Mouse (Mus musculus) c-Kit-positive CD71-negative TER-119-negative erythroid progenitor cells, embryonic 14.5 days (primary cell): ENCODE data around the gene Sri.
A peak's percentile ranks its signal among the peaks of the same experiment; 100 is the strongest.
"Not testable (repeated sequence)": the region's sequence is repeated elsewhere in the genome, so short reads cannot be mapped to it uniquely, and the experiment has no call there.

Experiments used
- DNase-seq: peaks from one replicate; pipeline ENCODE4 v3.0.0-alpha.2; 2013; ENCODE audit warnings: low read depth

The Sri gene

DNA sequence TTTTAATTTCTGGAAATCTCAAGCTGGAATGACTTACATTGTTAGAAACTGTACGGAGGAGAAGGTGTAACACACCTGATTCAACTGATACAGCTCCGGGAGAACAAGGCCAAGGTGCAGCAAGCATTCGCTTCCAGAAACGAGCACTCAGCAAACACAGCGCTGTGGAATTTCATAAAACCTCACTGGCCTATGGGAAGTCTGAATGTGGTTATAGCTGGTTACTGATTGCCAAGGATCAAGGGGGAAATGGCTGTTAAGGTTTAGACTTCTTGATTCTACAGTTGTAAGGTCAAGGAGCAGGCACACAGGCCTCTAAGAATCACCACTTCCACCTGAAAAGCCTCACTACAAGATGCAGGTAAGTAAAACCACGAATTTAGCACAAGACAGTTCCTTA is at the start of gene Sri:
Gene Sri (plus strand): TSS at position 224 of the 400 bp plus-strand sequence.
- DNase-seq = no peak

DNA sequence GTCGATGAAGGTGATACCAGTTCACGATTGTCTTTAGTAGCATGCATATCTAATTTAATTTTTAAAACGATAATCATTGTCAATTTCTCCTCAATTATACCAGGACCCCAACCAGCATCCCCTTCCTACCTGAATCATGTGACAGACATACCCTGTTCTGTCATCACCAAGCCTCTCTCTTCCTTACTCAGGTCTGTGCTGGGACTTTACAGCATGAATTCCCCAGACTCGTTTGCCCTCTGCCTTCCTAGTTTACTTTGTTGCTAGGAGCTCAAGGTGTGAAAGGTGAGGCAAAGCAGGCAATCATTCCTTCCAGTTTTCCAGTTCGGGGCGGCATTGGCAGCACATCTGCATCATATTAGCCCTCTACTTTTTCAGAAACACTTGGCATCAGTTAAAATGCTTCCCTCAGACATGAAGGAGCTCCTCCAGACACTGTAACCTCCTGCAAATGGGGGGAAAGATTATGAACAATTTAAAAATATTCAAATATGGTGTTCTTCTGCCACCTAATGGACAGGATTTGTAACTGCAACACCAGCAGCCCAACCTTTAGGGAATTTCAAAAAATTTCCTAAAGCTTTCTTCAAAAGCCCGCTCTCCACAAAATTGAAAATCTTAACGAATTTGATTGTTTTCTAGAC is 49.4 kb upstream of the Sri start:
- no peak for DNase-seq

DNA sequence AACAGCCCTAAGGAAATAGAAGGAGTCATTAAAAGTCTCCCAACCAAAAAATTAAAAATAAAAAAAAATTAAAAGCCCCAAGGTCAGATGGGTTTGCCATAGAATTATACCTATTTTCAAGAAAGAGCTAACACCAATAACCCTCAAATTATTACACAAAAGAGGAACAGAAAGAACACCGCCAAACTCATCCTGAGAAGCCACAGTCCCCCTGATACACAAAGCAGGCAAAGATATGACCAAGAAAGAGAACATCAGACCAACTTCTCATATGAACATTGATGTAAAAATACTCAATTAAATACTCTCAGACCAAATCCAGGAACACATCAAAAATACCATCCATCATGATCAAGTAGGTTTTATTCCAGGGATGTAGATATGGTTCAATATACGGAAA is 48.8 kb upstream of the Sri start:
- DNase-seq = no peak

DNA sequence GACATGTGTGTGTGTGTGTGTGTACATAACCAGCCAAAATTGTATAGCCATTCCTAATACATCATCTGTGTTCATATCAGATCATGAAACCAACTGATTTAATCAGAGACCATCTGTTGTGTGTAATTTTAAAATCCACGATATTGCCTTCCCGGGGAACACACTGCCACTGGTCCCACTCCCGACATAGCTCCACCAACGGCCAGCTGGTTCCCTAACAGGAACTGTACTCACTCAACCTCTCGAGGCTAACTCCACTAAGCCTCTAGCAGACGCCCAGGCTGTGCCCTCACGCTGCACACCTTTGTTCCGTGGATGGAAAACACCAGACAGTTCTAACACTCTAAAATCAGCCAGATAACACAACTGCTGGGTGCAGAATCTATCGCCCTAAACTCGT is 45.4 kb upstream of the Sri start:
- no peak for DNase-seq

DNA sequence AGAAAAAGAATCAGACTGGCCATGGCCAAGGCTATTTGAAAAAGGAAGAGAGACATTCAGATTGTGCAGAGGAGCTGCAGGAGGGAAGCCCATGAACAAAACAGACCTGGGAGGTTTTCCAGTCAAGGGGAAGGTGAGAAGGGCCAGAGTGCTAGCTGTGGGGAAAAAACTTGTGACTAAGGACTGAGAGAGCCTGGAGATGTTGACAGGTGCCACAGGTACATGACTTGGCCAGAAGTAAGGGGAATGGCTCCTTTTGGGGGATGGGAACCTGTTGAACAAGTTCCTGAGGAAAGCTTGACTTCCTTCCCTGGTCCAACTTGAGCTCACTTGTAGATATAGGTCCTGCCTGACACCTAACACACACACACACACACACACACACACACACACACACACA is 43.1 kb upstream of the Sri start:
- no peak for DNase-seq

DNA sequence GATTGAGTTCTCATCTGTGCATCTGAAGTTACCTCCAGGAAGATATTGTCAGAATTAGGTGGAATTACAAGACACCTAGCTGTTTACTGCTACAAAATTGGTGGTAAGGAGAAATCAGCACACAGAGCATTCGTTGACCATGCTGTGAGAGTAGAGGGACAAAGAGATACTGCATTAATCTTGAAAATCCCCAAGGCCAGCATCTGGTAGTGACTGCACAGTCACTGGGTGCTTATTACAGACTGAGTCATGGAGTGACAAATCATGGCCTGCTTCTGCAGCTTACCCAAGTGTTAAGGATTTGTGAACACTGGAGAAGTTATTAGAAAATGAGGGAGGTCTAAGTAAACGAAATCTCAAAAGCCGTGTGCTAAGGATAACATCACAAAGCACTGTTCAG is 32.6 kb upstream of the Sri start:
- DNase-seq = no peak

DNA sequence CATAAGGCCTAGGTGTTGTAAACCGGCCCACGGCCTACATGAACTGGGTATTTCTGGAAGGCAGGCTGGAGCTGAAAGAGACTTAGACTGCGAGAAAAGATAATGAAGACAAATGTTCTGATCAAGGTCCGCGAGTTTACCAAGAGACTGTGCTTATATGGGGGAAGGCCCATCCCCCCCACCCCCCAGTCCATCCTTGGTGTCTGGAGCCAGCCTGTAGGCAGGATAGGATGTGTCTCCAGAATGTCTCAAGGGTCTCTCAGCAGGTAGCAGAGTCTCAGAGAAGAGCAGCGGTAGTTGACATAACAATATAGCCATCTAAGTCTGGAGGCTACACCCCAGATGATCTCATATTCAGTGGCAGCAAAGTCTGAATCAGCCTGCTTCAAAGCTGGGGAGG is 11.3 kb upstream of the Sri start:
- DNase-seq = not testable (repeated sequence)

DNA sequence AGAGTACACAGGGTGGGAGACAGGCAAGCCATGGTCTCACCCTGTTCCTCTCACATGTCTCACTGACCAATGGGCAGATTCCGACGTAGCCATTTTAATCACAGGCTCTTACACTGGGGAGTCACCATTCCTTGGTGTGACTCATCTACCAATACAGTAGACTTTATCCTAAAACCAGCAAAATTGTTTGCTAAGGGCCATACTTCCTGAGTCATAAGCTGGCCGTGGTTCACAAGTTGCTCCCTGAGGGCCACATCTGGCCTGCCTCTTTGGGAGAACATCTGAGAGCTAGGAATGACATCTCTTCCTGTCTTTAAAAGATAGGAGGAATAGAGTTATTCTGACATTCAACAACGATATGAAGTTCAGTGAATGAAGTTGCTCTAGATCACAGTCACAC is 7.9 kb downstream of the Sri start:
- DNase-seq = no peak

DNA sequence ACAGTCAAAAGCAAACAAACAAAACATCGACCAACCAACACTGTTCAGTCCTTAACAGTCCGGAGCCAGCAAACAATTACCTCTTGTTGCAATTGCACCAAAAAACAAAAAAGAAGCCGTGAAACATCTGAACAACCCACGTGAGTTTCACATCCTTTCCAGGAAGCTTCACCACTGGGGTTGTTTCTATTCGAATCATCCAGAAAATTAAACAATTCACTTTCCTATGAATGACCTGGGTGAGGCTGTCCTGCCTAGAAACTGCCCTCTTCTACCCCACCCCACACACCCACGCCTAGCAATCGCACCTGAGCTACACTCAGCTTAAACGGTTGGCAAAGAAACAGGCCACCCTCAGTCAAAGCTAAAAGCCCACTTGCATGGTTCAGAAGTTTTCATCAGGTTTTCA is 9.8 kb downstream of the Sri start:
- DNase-seq = peak; percentile 9

DNA sequence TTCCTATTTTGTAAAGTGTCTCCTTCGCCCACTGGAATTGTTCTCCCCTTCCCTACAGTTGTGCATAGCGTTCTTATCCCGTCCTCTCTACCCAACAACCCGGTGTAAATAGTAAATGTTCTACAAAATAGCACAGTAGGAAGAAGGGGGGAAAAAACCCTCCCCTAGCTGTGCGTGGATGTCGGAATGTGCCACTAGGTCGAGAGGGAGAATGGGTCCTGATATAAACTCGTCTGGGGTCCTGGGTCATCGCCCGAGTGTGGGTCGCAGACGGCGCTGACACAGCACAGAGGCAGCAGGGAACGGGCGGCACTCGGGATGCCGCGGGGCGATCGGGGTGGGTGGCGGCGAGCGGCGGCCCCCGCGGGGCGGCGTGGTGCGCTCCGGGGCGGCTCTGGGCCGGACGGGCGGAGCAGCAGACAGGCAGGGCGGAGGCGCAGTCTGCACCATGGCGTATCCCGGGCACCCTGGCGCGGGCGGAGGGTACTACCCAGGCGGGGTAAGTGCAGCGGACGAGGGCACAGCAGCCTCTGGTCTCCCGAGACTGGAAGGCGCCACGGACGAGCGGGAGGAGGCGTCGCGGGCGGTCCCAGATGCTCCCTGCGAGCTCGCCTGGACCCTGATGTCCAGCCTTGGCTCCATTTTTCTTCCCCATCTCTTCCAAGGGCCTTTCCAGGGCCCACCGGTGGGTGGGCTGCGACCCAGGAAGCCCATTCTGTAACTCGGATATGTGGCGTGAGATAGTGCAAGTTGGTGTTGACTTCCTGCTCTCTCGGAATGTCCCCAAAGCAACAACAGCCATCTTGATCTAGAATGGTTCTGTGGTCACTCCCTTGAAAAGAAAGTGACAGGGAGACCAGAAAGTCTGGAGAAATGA is 10.5 kb downstream of the Sri start:
- DNase-seq = peak; percentile 42

DNA sequence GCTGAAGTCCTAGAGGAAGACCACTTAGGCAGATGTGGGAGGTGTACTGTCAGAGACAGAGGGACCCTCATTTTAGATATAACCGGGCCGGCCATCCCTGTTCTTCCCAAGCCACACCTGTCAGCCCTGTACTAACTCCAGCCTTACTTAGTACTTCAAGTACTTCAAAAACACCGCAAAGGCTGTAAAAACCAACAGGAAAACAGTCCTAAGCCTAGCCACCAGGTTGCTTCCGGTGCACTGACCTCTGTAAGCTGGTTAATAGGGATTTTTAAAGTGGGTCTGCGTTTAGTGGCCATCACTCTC is 11.1 kb downstream of the Sri start:
- no peak for DNase-seq

DNA sequence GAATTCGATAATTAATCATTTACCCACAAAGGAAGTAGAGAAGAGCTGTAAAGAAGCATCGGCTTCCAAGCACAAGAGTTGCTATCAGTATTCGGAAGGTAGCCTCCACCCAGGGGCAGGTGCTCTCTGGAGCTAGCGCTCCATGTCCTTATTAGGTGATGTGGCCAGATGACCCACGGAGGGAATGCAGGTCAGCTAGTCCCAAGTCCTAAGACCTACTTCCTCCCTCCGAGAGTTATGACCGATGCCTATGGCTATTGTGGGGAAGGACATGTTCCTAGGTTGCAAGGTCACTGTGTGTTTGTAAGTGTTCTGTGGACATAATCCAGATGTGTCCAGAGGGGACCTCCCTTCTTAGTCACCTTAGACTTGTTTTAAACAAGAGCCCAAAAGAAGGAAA is 12.2 kb downstream of the Sri start:
- DNase-seq = no peak

DNA sequence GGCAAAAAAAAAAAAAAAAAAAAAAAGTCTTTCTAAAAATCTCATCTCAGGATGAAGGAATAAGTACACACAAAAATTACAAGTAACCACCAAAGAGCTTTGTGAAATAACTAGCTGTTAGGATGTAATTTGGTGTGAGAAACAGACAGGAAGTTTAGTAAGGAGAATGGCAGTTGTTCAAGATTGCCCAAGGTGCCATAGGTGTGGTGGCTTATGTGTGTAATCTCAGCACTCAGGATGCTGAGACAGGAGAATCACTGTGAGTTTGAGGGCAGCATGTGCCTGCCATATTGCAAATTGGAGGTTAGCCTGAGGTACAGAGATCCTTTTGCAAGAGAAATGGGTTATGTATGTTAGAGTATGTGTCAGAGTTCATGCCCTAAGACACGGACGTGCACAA is 16.6 kb downstream of the Sri start:
- no peak for DNase-seq

DNA sequence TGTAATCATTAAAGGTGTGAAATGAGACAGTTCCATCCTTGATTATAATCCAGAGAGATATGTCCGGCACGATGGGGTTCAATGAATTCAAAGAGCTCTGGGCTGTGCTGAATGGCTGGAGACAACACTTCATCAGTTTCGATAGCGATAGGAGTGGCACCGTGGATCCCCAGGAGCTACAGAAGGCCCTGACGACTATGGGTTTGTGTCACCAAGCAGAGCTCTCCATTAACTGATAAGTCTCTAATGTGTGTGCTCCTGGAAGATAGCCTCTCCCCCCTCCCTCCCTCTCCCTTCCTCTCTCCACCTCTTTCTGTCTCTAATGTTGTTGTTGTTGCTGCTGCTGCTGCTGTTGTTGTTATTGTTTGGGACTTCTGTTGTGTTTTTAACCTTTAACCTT is 17.3 kb downstream of the Sri start:
- no peak for DNase-seq

DNA sequence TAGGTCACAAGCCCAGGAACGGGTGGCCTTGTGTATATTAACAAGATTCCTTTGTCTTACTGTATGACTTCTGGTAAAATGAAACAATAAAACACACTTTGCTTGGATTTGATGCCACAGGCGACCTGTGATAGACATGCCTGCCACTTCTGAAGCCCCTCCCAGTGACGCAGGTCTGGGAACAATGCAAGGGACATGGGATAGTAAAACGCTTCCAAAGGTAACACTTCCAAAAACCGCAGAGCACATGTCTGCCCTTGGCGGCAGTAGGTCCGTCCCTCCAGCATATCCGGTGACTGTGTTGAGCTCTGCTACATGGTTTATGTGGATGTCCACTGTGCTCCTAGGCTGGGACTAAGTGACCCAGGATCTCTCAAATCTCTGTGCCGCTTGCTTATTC is 27.5 kb downstream of the Sri start:
- DNase-seq = no peak

DNA sequence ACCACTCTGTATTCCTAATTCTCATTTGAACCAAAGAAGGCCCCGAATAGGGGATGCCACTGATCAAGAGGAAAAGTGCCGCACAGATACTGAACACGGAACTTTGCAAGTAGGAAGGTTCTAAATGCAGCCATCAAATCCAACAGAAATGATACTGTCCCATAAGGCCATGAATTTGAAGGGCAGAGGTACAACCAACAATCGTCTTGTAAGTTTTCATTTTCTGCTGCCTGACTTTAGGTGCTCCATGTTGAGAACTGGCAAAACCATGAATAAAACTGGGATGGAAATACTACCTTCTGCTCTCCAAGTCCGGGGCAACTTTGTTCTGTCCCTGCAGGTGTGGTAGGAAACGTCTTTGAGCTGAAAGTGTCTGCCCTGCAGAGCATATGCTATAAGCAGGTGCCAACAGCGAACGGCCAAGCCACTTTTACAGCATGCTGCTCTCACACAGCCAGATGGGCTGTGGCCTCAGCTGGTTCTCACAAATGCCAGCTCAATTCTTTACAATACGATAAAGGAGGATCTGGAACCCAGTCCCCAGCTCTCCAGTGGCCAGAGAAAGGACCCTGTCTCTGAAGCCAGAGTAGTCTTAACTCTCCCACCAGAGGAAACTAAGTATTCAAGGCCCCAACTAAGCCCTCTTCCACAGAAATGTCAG is 28.2 kb downstream of the Sri start:
- DNase-seq = no peak

DNA sequence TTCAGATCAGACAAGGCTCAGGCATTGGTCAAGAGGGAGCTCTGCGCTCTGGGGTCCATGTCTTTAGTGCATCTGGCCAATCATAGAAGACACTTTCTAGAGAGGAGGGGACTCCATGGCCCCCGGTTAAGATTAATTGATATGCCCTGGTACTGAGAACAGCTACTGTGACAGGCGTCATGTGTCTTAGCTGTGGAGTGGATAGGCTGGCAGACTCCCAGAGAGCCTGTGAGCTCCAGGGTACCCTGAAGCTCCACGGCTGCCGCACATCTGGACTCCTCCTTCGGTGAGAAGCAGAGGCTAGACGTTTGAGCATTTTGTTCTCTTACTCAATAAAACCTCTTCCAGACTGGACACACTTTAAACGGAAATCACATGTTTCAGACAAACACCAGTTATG is 31.6 kb downstream of the Sri start:
- no peak for DNase-seq

DNA sequence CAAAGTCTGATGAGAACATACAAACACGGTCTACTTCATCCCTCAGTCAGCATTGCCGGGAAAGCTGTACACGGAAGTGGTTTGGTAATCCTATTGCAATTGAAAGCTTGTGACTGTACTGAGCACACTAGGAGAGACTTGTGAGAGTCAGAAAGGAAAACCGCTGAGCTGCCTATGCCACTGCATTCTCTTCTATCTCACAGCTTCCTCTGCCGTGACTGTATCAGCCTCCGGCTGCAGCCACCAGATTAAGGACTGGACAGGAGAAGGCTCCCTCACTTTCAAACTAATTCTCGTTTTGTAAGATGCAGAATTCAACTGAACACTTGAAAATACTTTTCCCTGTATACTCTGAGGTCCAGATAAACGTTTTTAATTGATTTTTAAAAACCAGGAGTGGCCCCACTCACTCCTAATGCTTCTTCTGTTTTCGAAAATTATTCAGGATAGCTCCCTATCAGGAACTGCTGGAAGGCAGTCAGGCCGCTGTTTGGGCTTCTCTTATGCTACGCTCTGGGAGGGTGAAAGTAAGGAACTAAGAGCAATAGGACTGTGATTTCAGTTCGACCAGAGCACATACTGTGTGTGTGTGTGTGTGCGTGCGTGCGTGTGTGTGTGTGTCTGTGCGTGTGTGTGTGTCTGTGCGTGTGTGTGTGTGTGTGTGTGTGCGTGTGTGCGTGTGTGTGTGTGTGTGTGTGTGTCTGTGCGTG is 37.1 kb downstream of the Sri start:
- DNase-seq = no peak

DNA sequence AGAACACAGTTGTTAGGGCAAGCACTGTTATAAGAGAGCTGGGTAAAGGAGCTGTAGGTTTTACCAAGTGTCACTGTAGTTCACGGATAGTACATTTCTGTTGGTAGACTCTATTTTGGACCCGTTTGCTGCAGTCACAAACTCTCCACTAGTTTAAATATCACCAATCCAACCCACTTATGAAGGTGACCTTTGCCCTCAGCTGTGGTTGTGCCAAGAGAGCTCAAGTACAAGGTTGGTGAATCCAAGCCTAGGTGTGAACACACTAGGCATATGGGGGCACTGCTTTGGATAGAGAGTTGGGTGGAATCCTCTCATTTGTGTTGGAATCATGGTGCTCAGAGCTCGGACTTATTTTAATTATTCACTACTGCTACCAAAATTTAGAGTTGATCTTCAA is 39.8 kb downstream of the Sri start:
- DNase-seq = no peak

DNA sequence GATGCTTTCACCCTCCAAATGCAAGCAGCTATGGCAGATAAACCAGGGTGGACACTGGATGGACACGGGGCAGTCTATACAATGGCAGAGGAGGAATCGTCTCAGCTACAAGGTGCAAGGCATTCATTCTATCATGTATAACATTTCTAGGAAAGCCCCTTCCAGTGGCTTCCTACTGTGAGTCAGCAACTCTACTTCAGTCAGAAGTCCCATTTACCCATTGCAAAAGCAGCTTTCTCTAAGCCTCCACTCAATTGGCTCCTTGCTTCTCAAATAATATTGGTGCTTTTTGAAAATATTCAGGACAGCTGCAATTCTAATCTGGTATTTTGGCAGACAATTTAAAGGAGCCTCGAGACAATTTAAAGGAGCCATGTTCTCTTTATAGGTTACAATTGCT is 42.3 kb downstream of the Sri start:
- no peak for DNase-seq

DNA sequence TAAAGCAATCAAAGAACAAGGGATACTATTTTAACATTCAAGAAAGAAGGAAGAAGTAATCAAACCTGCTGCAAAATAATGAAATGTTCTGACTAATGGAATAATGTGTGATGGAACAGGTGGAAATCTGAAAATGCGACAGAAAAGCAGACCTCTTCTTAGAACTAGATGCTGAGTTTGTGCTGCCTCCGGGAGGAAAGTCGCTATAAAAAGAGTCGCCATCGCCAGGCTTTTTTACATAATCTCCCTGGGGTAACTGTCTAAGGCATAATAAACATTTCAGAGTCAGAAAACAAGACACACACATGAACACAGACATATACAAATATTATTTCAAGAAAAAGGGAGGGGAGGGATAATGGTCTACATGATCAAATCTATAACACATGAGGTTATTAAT is 49.0 kb downstream of the Sri start:
- DNase-seq = no peak

DNA sequence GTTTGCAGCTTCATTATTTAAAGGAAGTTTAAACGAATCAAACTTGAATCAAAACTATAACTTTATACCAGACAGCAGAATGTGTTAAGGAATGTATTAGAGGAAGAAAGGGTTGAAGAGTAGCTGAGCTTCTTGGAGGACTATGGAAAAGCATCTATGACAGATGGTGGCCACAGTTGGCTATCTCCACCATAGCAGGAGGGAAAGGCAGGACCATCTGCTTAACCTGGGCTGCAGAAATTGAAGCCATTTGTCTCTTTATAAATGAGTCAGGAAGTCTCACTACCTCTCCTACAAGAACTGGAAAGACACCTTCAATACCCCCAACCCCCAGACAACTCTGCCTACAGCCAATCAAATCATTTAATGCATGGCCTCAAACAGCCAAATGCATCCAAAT is 49.8 kb downstream of the Sri start:
- DNase-seq = no peak

DNA sequence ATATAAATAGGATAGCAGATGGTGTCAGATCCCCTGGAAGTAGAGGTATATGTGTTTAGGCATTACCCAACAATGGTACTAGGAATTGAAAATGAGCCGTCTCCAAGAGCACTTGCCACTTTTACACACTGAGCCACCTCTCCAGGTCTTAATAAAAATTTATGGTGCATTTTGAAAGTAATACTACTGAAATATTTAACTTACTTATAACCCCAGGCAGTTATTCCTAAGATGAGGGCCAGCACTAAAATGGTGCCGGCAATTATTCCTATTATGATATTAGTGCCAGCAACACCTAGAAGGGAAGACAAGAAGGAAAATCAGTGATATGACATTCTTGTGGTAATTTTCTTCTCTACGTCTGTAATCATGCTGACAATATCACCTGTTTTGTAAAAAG is 65.8 kb downstream of the Sri start:
- no peak for DNase-seq
